Mouse (Mus musculus): Measurements from ENCODE around the gene Ipmk.
"Not testable (repeated sequence)": the region's sequence is repeated elsewhere in the genome, so short reads cannot be mapped to it uniquely, and the experiment has no call there.

DNA sequence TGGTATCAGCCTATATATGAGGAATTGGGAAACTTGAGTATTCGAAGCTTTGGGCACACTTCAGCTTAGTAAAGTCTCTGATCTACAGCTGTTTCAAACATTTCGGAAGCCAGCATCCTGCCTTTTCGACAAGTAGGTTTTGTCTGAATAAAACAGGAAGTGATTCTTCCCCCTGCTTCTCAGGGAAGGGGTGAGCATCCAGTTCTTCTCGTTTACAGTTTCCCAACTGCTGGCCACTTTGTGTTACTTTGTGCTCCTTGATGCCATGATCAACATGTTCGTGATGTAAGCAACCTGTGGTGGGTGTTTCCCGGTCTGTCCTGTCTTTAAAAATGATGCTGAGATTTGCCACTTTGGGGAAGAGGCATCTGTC lies 36.0 kb downstream of the Ipmk start:
- TF ChIP-seq EP300 (IDR thresholded peaks at IDR 0.05; ENCODE audit: low read length); TCF12 (IDR thresholded peaks at IDR 0.05; ENCODE audit: low read depth, low read length); CTCF (conservative IDR thresholded peaks at IDR 0.05 in 1 of 2, IDR thresholded peaks at IDR 0.05 in 1 of 2; ENCODE audit: low read depth in 2 of 2, low read length in 2 of 2); UBTF (IDR thresholded peaks at IDR 0.05; ENCODE audit: low read depth, low read length); PAX5 (IDR thresholded peaks at IDR 0.05; ENCODE audit: low read length); MAZ (IDR thresholded peaks at IDR 0.05; ENCODE audit: low read depth, low read length); RCOR1 (conservative IDR thresholded peaks at IDR 0.05; ENCODE audit: low read depth, low read length); IRF4 (IDR thresholded peaks at IDR 0.05; ENCODE audit: low read depth, low read length): not testable (repeated sequence)
- peak; percentile 34; the same call in 1 of the 2 replicates for TF ChIP-seq ELF1 (IDR thresholded peaks at IDR 0.05; ENCODE audit: low read depth, low read length)
